In the genomic region with DNA sequence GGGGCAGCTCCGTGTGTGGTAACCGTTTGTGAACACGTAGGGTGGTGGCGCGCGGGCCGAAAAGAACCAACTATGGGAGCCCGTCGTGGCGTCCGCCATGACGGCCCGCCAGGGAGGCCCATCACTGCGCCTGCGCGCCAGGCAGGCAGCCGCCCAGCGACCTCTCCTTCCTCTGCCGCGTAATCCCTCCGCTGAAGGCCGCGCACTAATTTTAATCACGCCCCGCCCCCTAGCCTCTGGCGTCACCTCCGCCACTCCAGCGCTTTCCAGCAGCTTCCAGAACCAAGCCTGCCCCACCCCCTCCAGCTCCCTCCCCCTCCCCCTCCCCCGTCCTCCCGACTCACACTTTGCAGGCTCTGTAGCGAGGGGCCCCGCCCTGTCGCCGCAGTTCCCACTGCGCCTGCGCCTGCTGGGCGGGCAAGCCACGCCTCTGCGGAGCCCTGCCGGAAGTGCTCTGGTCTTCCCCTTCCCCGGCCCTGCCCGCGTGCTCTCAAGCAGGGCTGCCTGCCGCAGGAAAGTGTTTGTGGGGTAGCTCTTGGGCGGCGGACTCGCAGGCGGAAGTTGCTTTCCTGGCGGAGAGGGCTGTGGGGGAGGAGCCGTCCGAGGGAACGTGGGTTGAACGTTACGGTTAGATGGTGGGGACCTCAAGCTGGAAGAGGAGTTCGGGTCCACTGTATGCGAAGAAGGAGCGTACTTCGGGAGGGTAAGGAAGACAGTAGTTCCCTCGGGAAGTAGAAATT, we compare ENCODE assay signal across 8 mouse cellular contexts. TPM values are rescaled to one million over a fixed set of nuclear protein-coding genes. Genes with fewer than 3 reads are reported as not detected.
DNase-seq lines count a peak whose midpoint lies in the region; ATAC-seq and TF ChIP-seq lines count a peak whose summit lies in the region.

A gene (plus strand): TSS at position 247 of the 740 bp plus-strand sequence.
A gene (minus strand): TSS at position 386 of the 740 bp plus-strand sequence.

- H3K4me3 ChIP-seq in cortical plate, adult 2 months (ENCODE audit: insufficient read depth, low read length), result peak within 1 kb of the TSS; percentile 53
- H3K4me3 ChIP-seq in megakaryocyte, embryonic 14.5 days (replicated peaks), result peak within 1 kb of the TSS; percentile 96

- peaks cover 34% of the 10 kb centered on the region for H3K36me3 ChIP-seq in megakaryocyte, embryonic 14.5 days (replicated peaks; ENCODE audit: low read length)

- H3K27me3 ChIP-seq in megakaryocyte, embryonic 14.5 days (replicated peaks), result no peaks in the 10 kb centered on the region

- H3K27ac ChIP-seq in cortical plate, adult 2 months (ENCODE audit: insufficient read depth, low read length), result peak within 1 kb of the TSS; percentile 96

- peak; percentile 95 for TF ChIP-seq POLR2A in cortical plate, adult 2 months (IDR thresholded peaks at IDR 0.05; ENCODE audit: extremely low read depth, insufficient read depth, low read length)

- ATAC-seq in activated CD4-positive, CD25-positive, alpha-beta regulatory T cell, adult 4 months, result peak; percentile 84

- no peaks in the 10 kb centered on the region for H3K4me1 ChIP-seq in cortical plate, adult 2 months (ENCODE audit: control insufficient read depth, insufficient read depth, low read length)
- H3K4me1 ChIP-seq in megakaryocyte, embryonic 14.5 days, result peaks cover 39% of the 10 kb centered on the region

- no peak for TF ChIP-seq CTCF in cortical plate, adult 2 months (IDR thresholded peaks at IDR 0.05; ENCODE audit: extremely low read depth, insufficient read depth, low read length)

- no peaks in the 10 kb centered on the region for H3K9me3 ChIP-seq in megakaryocyte, embryonic 14.5 days

- peak; percentile 98 for DNase-seq in gastrocnemius, adult 8-10 months (ENCODE audit: low spot score in 2 of 2)
- DNase-seq in hindlimb bud, embryonic 11.5 days (ENCODE audit: extremely low spot score, low read depth, low spot score), result peak; percentile 88
- peak; percentile 96 to 99 for DNase-seq in left cerebral cortex, adult 8-10 months (ENCODE audit: low spot score in 2 of 2)
- peak; percentile 99 for DNase-seq in right cerebral cortex, postnatal 10 days (ENCODE audit: low spot score in 2 of 2)
- DNase-seq in urinary bladder, postnatal 25 days (ENCODE audit: low spot score), result peak; percentile 99

RNA-seq across cellular contexts. Expression of the first gene that starts in this region (rescaled TPM):
- polyA plus RNA-seq in activated CD4-positive, CD25-positive, alpha-beta regulatory T cell, adult 4 months (2017; shearing (Covaris generic)), result 10 to 100 TPM; 27.9 to 28.5 TPM
- 25.6 and 25.9 TPM in 2 replicates for polyA plus RNA-seq in cortical plate, adult 2 months (2012; rRNA removed)
- total RNA-seq in gastrocnemius, adult 8-10 months (2022), result 10 to 100 TPM; 29.8 to 41.7 (median 32.2) TPM
- 10 to 100 TPM; 39.9 to 45.5 (median 41.6) TPM for total RNA-seq in left cerebral cortex, adult 8-10 months (2022)
- polyA plus RNA-seq in megakaryocyte, embryonic 14.5 days (2012; ENCODE audit: insufficient read depth, low replicate concordance), result 0.91 TPM in 1 of 2 replicates, not detected in the other

RNA-seq across cellular contexts. Expression of the second gene that starts in this region (rescaled TPM):
- 1,000 to 10,000 TPM in 1 of 2 experiments, 100 to 1,000 TPM in 1; 402 to 1,098 TPM for polyA plus RNA-seq in activated CD4-positive, CD25-positive, alpha-beta regulatory T cell, adult 4 months (2017; shearing (Covaris generic))
- 173 and 188 TPM in 2 replicates for polyA plus RNA-seq in cortical plate, adult 2 months (2012; rRNA removed)
- 100 to 1,000 TPM in 3 of 4 experiments, 10 to 100 TPM in 1; 90.7 to 109 (median 107) TPM for total RNA-seq in gastrocnemius, adult 8-10 months (2022)
- 100 to 1,000 TPM; 120 to 137 (median 132) TPM for total RNA-seq in left cerebral cortex, adult 8-10 months (2022)
- 21.8 and 484 TPM in 2 replicates for polyA plus RNA-seq in megakaryocyte, embryonic 14.5 days (2012; ENCODE audit: insufficient read depth, low replicate concordance)

Comparison
In these comparisons a context has a peak if more than half of its experiments do, and no peak if none do; other contexts are left out.
1. Peak in every context shown above with its lines: DNase-seq, ATAC-seq, H3K4me3 ChIP-seq and H3K27ac ChIP-seq.
2. RNA of the first gene that starts in this region (polyA plus RNA-seq): 27.9 to 28.5 TPM in activated CD4-positive, CD25-positive, alpha-beta regulatory T cell, adult 4 months and 25.6 to 25.9 TPM in cortical plate, adult 2 months; 0.91 TPM in megakaryocyte, embryonic 14.5 days; every median in the first group is over 10 times any median in the second.